Mouse (Mus musculus) lung, postnatal 10 days (tissue): ENCODE results near the gene Mindy4.

Experiments used
- DNase-seq: peaks from one replicate; pipeline ENCODE4 v3.0.0; 2021

The Mindy4 gene

DNA sequence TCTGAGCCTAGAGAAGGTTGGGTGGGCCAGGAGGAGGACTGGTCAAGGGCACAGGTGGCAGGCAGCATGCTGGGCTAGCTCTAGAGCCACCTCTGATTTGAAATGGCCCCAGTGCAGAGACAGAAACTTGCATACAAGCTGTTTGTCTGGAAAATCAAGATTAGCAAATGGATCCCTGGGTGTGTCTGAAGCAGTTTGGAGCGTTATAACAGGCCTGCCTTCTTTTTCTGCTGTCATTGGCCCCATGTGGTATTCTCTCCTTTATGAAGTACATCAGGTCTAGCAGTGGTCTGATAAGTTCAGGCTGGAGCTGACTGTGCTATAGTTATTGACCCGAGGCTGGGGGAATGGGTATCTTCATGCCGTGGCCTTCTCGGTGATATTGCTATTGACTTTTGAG, 110.7 kb downstream of the Mindy4 start:
- DNase-seq, result no peak

DNA sequence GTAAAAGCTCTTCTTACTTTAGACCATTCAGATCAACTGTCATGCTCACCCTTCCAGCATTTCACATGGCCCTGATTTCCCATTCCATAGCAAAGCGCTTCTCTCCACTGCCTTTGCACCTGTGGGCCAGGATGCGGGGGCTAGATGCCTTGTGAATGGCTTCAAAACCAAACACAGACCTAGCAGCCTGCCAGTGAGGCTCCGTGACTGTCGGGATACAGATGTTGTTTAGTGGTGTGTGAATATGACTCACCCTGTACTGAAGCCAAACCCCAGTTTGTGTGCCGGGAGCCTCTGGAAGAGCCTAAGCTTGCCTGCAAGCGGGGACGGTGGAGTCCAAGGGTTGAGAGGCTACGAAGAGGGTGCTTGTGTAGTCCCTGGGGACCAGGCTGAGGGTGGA, 111.4 kb downstream of the Mindy4 start:
- peak; percentile 44 for DNase-seq

DNA sequence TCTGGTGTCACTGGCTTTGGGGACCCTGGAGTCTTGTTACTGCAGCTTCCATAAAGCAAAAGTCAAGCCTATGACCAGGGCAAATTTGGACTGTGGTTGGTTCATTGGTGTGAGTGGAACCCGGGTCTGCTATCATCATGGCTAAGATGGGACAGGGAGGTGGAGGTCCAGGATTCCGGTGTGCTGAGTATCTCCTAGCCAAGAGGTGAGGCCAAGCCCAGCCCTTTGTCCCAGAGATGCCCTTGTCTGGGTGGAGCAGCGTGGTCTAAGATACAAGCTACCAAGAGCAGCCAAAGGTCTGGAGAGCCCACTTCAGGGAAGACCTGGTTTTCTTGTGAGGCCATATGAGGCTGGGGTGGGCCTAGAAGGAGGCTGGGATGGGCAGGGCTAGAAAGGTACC, 115.4 kb downstream of the Mindy4 start:
- no peak for DNase-seq

DNA sequence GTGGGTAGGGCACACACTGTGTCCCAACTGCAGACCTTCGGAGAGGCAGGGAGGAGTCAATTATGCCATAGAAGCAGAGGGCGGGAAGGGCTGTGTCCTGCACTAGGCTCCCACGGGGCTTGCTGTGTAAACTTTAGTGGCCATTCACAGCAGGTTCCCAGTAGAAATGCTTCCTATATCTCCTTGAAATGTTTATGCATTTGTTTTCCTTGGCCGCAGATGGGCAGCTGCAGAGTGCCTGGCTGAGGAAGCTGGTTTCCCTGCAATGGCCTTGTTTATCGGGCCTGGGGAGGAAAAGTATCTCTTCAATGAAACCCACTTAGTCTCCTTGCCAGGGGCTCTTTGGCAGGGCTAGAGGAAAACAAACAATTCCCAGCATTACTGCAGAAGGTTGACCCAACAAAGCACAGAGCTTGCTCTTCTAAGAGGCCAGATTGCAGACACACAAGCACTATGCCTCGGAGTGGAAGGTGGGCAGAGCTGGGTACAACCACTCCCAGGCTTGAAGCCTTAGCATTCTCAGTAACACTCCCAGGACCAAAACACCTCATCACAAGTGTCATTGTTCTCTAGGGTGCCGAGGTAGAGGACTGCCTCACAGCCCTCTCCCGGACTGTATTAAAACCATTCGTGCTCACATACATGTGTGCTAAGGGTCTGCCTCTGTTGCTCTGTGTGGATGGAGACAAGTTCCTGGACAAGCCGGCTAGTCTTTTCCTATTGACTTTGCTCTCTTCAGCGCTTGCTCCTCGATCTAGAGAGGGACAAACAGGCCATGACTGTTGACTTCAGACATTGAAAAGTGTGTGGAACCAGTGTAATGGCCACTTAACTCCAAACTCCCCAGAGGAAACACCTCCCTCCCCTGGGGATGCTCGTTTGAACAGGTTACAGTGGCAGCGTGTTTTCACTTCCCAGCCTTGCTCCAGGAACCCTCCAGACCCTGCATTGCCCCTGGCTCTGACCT, 116.7 kb downstream of the Mindy4 start:
- DNase-seq, result peak; percentile 74

DNA sequence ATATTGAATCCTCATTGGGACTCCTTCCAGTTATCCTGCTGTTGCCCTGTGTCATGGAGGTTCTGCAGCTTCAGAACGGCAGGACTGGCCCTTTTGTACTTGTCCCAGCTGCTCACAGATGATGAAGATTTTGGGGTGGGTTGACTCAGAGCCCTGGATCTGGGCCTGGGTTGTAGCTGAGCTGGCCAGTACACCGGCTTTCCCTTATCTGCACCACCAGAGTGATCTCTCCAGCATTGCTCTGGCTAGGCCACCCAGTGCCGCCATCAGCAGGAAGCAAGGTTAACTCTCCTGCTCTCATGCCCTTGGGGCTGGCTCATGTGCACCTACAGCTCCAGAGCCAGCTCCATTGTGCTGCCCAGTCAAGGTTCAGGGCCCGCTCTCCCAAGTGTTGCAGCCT, 117.7 kb downstream of the Mindy4 start:
- DNase-seq, result no peak

DNA sequence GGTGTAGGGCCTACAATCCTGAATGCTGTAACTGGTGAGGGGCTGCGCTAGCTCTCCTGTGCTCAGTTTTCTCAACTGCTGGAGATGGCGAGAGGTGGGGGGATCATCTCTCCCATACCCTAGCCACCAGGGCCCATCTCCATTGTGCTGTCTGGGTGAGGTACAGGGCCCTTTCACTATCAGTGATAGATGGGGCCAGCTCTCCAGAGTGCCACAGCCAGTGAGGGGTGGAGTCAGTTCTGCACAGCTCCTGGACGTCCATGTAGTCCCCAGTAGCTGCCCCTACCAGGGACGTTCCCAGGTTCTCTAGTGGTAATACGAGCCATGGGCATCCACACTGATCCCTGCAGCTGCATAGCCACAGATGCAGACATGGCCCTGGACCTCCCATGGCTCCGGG, 118.3 kb downstream of the Mindy4 start:
- no peak for DNase-seq

DNA sequence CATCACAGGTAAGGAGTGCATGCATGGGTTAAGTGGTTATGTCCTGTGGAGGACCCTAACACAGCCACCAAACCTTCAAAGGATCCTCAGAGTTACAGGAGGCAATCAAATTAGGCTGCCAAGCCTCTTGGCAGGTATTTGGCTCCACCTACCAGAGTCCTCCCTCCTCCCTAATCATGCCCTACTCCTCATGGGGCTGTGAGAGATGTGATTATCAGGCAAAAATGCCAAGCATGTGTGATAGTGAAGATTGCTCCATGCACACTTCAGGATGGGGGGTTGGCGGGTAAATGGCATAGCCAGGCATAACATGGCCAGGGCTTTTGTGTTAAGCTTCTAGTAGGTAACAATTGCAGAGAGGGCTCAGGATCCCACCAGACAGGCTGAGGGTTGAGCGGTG, 119.8 kb downstream of the Mindy4 start:
- no peak for DNase-seq

DNA sequence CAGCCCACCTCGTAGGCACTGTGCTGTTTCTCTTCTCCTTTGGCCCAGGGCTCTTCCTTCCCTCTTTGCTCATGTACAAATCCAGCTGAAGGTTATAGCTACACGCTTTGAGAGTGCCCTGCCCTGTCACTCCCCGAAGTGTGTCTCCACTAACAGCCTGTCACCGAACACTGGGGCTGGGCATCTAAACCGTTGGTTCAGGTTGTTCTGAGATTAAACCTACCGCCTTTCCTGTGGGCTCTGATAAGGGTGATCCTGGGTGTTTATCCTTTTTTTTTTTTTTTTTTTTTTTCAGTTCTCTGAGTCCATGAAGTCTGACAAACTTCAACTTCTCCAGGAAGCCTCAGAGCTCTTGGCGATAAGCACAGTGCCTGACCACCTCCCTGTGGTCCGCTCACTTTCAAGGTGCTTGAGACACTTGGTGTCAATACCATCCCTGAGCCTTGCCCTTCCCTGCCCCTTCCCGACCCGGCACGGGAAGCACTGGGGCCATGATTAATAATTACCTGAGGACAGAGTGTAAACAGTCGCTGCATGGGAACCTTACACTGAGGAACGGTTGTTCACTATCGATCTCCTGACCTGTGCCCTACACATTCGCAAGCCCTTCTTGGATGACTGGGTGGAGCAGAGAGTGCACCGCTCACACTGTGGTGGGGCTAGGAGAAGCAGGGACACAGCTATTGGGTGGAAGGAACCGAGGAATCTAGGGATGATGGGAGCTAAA, 120.9 kb downstream of the Mindy4 start:
- DNase-seq, result no peak

DNA sequence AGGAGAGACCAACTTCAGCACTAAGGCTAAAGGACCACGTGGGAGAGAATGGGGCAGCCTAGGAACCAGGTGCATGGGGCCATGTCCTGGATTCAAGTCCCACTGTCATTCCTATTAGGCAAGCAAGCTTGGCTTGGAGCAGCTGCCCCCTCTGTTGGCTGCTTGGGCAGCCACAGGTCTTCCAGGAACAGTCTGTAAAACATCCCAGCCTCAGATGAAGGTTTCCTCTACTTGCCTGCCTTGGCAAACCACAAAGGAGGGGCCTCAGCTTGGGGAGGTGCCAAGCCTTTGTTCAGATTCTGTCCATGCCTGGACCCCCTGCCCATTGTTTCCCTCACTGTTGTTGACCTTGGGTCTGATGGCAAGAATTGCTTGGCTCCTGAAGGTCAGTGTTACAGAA, 121.6 kb downstream of the Mindy4 start:
- DNase-seq, result peak; percentile 78

DNA sequence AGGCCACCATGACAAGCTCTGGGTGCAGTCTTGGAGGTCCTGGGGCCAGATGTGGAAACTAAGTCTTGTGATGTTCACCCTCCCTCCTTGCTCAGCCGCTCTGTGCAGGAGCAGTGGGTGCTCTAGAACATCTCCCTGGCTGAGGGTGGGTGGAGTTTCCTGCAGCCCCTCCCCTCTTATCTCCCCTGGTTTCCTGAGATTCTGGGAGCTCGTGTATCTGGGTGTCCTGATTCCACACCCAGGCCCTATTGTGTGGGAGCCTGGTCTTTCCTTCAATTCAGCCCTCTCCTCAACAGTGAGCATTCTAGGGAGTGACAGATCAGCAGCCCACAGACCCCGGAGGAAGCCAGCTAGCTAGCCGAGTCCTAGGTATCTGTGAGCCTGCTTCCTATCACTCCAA, 123.1 kb downstream of the Mindy4 start:
- DNase-seq, result peak; percentile 81

DNA sequence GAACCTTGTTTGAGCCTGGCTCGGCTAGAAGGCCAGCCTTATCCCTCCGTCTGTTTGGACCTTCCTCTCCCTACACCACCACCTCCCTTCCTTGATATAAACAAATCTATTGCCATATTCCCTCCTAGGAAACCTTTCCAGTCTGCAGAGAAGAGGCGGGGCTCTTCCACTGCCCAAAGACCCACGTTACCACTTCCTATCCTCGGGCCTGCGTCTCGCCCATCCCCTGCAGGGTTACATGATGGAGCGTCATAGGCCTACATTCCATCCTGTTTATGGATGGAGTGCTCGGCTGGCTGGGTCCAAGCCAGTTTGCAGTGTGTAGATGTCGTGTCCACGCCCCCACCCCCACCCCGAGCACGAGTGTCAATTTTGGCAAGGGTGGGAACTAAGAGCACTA, 124.1 kb downstream of the Mindy4 start:
- peak; percentile 83 for DNase-seq

DNA sequence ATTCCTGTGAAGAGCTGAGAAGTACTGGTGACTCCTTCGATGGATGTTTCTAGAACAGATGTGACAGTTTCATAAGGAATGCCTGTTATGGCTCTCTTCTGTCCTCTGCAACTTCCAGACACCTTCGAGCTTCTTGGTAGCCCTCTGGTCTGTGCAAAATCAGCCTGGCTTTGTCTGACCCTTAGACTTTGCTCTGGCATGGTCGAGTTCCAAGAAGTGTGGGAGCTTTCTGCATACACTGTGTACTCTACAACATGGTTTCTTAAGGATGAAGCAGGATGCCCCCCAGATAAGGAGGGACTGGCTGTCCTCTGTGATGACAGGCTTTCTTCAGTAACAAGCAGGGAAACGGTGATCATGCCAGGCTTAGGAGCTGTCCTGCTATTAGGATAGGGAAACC, 125.0 kb downstream of the Mindy4 start:
- DNase-seq, result no peak

DNA sequence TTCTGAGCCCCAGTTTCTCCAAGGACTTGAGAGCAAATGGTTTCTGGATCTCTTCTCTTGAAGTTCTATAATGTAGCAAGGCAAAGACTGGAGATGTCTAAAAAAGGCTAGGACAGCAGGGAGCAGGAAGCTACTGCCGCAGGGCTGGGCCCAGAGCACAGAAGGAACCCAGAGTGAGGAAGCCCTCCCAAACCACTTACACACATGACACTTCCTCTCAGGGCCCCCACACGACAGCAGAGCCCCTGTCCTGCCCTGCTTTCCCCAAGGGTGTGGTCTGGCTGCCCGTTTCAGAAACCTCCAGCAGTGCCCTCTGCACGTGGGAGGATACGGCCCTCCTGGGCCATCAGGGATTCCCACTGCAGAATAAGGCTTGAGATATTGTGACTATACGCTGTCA, 128.1 kb downstream of the Mindy4 start:
- peak; percentile 61 for DNase-seq

DNA sequence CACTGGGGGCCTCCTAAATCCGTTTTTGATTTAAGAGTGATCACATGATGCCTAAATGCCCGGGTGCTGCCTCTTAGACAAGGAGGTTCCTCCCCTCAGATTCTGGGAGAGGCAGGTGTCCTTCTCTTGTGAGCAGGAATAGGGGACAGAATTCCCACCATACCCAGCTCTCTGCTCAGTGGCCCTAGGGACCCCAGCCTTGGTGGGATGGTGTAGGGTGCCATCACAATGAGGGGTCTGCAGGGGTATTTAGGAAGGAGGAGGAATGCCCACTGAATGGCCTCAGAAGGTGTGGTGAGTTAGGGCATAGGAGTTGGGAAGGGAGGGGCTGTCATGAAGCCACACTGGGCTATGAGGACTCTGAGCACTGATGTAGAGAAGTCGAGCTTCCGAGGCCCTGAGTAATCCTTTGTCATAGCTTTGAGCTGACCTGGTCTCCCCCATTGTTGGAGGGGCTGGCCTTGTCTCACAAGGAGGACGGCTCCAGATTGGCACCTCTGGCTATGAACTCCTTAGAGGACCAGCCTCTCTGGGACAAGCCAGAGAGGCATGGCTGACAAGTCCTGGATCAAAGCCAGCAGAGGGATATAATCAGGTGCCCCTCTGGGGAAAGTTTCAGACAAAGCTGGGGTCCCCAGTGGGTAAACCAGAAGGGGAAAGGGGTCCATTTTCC, 129.1 kb downstream of the Mindy4 start:
- DNase-seq, result no peak

DNA sequence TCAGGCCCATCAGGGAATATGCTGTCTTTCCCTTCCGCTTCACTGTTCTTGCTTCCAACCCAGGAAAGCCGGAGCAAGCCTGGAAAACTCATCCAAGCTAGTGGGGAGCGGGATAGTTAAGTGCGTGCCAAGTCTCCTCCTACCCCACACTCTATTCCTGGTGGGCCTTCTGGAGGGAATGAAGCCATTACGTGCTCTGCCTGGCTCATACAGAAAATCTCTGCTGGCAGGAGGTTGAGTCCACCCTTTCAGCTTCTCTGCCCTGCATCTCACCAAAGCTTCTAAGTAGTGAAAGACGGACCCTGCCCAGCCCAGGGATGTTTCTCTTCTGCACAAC, 129.6 kb downstream of the Mindy4 start:
- DNase-seq, result no peak

DNA sequence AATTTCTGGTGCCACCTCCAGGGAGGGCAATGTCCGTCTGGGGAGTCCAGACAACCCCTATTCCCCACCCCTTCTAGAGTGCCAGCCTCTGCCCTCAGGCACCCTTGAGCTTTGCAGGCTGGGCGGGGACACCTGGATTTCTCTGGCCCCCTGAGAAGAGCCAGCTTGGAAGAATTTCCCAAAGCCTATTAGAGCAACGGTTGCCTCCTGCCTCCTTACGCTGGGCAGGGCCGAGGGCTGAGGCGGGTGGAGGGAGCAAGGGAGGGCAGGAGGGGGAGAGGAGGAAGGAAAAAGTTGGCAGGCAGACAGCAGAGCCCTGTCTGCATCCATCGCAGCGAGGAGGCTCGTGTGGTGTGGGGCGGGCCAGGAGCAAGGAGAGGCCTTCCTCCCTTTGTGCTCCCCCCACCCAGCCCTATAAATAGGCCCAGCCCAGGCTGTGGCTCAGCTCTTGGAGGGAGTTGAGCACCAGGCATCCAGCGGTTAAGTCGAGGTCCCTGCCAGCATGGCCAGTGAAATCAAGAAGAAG, 132.9 kb downstream of the Mindy4 start, which contains the start of gene Aqp1:
TSS of gene Aqp1 (plus strand) at position 444 of the 526 bp plus-strand sequence.
- DNase-seq, result peak; percentile 93

DNA sequence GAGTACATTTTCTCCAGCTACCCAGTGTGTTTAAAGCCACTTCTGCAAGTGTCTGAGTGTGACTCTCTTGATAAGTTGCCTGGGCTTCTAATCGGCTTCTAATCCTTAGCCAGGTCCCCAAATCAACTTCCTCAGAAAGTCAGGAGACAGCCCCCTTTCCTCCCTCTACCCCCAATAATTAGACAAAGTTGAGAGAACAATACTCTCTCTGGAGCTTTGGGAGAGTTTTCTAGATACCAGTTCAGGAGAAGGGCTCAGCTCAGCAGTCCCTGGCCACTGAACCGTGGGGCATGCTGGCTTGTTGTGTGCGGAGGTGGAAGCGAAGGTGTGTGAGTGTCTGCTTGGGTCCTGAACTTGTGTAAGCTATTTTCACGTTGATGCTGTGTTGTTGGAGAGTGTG, 134.1 kb downstream of the Mindy4 start:
- no peak for DNase-seq

DNA sequence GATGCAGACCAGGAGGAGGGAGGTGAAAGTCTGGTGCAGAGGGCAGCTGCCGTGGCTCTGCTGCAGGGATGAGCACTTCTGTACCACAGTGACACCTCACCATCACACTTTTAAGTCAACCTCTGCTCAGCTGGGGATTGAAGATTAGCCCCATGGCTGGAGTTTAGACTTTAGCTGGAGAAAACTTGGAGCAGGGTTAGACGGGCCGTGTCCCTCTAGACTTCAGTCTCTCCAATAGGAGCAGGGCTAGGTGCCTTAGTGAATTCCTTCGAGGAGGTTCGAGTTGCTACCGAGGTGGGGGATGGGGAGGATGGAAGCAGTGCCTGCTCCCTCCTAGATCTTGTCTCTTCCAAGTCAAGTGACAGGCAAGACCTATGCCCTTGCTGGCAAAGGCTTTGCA, 134.9 kb downstream of the Mindy4 start:
- DNase-seq, result no peak

DNA sequence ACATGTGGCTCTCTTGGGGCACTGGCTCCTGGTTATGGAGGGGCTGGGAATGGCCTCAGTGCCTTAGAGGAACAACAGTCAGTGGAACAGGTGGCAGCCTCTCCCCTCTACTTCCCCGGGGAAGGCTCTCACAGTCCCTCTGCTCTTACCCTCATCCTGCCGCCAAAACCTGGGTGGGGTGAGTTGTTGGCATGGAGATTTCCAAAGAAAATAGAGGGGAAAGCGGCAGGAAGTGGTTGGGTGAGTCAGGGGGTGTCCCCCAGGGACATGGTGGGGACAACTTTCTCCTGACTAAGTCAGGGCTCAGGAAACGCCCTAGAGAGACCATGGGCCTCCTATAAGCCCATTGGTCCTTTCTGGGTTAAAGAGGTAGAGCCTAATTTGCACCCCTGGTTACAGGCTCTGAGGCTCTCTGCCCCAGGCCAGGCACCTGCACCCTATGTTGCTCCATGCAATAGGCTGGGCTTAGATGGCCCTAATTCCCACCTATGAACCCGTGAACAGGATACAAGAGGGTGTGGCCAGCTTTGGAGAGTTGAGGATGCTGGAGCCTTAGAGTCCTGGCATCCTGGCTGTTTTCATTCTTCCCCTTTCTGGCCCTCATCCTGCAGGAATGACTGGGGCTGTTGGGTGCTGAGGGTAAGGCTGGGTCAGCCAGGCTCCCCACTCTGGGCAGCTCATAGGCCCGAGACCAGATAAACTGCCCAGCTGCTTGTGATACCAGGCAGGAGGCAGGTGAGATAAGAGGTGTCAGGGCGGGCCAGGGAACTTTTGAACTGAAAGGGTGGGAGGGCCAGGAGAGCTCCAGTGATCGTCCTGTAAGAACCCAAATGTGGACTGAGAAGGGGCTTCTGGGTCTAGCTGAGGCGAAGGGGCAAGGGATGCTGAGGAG, 136.0 kb downstream of the Mindy4 start:
- DNase-seq, result no peak

DNA sequence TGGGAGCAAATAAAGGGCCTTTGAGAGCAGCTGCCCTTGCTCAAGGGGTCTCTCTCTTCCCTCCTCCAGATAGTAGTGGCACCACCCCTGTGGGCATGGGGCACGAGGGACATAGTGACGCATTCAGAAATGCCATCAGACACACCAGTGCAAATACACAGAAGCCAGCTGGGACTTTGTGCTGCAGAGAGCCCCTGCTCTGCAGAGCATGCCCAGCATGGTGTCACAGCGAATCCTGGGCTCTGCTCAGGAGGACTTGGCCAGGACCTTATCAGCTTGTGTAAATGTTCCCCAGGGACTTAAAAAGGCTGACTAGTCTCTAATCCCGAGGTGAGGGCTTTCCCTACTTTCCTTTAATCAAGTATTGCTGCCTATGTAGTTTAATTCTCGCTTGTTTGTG, 138.5 kb downstream of the Mindy4 start:
- peak; percentile 61 for DNase-seq

DNA sequence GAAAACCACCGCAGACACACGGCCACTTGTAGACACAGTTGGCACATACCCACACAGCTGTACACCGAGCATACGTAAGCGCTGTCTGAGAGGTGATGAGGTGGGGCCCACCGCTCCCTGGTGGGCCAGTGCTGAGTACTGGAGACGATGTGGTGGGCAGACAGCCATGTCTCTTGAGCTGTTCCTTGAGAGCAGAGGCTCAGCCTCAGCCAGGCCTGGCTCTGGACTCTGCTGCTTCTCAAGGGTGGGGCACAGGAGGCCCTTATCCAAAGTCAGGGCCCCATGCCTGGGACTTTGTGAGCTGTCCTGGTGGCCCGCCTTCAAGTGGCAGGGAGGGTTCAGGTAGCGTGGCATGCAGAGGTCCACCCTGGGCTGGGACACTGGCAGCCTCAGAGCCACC, 139.1 kb downstream of the Mindy4 start:
- peak; percentile 62 for DNase-seq

DNA sequence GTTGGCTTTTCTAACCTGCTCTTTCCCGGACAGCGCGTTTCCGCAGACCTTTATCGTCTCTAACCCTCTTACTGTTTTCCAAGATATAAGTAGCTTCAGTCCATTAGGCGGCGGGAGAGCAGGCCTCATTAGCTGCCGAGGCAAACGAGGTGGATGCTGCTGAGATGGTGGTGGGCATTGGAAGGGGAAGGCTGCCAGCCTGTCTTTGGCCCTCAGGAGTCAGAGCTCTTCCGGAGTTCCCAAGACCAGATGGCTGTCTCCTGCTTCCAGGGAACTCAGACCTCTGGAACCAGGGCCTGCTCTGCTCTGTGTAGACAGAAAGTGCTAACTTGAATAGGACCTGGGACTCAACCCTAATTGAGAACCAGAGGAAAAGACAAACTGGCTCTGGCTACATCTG, 140.3 kb downstream of the Mindy4 start:
- DNase-seq, result no peak
